Mouse (Mus musculus) lung, adult 18-20 months (tissue): ENCODE measurements around the gene Lbx1.

Source experiments
- DNase-seq, 2 experiments: peaks; one replicate each; pipeline ENCODE4 v3.0.0; 2022; ENCODE audit warnings: mixed read lengths in 2 of 2

Gene Lbx1

GRCm38 (mm10) chr19:45235766-45236362 lies at the start of gene Lbx1:
Gene Lbx1, minus strand, starts transcription at chr19:45235812.
- DNase-seq, result no peak

- peak; percentile 39 to 47 for DNase-seq
Observed at GRCm38 (mm10) chr19:45283302-45283701, 47.7 kb upstream of the Lbx1 start.

GRCm38 (mm10) chr19:45276196-45276595 lies 40.6 kb upstream of the Lbx1 start:
- DNase-seq, result no peak

GRCm38 (mm10) chr19:45271986-45272385 lies 36.4 kb upstream of the Lbx1 start:
- no peak for DNase-seq

DNA sequence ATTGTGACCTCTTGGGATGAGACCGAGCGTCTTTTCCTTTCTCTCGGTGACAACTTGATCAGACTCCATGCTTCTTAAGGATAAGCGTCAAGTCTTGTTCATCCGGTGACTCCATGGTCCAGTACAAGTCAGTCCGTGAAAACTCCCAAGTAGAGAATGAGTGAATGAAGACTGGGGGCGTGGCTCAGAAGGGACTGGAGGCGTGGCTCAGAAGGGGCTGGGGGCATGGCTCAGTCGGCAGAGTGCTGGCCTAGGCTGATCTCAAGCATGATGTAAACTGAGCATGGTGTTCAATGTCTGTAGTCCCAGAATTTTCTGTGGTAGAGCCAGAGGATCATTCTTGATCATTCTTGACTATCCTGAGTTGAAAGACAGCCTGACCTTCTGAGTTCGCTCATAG lies 27.4 kb upstream of the Lbx1 start:
- no peak for DNase-seq

GRCm38 (mm10) chr19:45257414-45258326 lies 22.1 kb upstream of the Lbx1 start:
- DNase-seq, result no peak

- DNase-seq, result no peak
Observed at GRCm38 (mm10) chr19:45254806-45255205, 19.2 kb upstream of the Lbx1 start.

GRCm38 (mm10) chr19:45252436-45252835 lies 16.8 kb upstream of the Lbx1 start:
- no peak for DNase-seq

- no peak for DNase-seq
Observed at GRCm38 (mm10) chr19:45248691-45249090, 13.1 kb upstream of the Lbx1 start.

DNA sequence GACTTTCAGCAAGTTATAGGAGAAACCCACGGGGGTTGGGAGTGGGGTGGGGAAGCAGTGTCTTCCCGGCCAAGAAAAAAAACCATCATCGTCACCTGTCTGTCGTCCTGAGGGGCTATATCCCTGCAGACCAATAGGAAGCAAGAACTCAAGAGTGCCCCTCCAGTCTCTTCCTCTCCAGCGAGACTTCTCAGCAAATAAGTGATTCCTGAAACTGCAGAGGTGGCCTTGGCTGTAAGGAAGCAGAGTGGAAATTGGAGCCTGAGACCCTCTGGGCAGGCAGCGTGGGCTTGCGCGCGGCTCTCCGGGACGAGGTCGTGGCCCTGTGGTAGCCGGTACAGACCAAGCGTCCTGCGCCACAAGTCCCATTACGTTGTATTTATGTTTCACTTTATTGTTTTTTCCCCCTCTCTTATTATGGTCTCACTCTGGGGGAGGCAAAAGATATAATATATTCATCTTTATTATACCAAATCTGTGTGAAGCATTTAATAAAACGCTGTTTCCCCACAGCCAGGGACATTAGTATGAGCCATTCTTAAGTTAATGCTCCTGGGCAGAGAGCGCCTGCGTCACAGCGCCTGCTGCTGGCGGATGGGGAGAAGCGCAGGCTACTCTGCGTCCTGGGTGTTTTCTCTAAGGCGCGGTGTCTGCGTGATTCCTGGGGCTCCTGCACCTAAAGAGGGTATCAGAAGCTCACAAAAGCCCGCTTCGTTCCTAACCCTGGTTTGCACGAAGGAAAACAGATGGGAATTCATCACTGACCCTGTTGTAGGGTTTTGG lies 8.5 kb upstream of the Lbx1 start:
- no peak for DNase-seq

DNA sequence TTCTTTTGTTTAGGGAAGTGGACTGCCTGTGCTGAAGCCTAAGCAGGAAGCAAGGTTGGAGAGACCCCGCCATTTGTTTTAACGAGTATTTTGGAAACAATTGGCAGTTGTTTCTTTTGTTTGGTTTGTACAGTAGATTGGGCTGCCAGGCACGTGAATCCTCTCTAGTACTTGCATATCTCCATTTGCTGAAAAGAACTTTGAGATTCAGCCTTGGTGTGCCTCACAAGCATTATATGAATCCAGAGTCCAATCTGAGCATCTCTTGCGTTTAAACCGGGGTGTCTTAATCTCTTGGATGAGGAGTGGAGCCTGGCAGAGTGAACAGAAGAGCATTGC lies 7.6 kb upstream of the Lbx1 start:
- no peak for DNase-seq

GRCm38 (mm10) chr19:45242348-45243263 lies 7.0 kb upstream of the Lbx1 start:
- no peak for DNase-seq

GRCm38 (mm10) chr19:45242017-45242347 lies 6.4 kb upstream of the Lbx1 start:
- no peak for DNase-seq

DNA sequence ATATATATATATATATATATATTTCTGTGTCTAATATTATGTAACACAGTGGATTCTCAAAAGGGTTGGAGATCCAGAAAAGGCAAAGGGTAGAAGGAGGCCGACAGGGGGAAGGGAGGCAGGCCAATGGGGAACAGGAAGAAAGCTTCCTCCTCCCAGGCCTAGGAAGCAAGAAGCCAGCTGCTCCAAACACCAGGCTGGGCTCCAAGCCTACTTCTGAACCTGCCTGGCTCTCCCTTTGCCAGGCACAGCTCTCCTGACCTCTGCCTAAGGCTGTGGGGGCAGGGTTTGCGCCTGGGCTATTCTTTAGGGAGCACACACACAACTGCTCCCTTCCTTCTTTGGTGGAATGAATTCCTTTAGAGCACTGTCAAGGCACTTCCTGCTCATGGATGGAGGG lies 4.4 kb upstream of the Lbx1 start:
- no peak for DNase-seq

DNA sequence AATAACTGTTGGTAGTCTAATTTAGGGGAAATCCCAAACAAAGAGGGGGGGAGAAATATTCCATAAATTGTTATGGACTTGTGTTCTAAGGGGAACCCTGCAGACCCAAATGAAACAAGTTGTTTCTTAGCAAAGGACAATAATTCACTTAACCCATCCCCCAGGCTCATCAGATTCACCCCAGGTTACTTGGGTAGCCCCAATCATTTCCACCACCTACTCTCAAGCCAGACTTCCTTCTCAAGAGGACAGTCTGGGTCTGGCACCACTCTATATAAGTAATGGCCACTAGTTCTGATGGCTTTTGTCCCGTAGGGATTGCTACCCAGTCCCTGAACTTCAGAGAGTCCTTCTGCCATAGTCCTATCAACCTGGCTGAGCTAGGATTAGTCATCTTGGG lies 3.6 kb upstream of the Lbx1 start:
- DNase-seq, result no peak

DNA sequence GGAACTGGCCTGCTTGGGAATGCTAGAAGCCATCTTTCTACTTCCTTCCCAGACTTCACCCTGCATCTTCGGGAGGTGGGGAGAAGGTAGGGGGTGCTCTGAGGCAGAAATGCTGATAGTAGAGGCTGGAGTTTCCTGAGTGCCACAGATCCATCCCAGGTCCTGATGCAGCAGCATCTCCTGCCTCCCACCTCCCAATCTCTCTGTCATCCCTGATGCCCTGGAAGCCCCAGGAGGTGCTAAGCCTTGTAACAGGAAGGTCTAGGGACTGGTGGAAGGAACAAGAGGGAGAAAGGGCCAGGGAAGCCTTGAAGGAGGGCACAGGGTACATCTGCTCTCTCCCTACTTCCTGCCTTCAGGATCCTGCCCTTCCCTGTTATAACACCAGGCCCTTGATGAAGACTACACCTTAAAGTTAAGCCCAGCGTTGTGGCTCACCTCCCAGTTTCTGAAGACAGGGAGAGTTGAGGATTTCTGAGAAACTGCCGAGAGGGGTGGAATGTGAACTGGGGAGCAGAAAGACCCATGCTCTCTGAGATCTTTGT lies 2.1 kb upstream of the Lbx1 start:
- DNase-seq, result no peak

- no peak for DNase-seq
Observed at GRCm38 (mm10) chr19:45237099-45237498, 1.5 kb upstream of the Lbx1 start.

DNA sequence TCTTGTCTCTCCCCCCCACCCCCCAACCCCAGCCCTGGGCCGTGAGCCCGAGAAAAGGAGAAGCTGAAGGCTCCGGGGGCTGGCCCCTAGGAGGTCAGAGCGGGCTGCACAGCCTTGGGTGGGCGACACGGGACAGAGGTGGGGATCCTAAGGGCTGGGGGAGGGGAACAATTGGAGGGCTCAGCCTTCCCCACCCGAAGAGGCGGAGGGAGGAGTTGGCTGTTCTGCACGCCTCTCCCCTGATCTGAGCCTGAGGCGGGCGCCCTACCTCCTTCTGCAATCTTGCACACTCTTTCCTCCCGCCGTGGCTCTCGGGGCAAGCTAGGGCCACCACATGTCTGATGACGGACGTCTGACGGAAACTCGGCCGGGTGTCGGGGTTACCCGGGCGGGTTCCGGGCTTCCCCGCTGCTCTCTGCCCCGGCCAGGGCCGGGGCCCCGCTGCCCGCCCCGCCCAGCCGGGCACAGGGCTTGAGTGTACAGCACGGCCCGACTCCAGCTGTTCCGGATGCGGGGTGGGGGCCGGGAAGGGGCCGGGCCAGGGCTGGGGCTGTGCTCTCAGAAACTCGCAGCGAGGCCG lies 841 bp upstream of the Lbx1 start:
- peak in 1 of 2 experiments; percentile 42 for DNase-seq

DNA sequence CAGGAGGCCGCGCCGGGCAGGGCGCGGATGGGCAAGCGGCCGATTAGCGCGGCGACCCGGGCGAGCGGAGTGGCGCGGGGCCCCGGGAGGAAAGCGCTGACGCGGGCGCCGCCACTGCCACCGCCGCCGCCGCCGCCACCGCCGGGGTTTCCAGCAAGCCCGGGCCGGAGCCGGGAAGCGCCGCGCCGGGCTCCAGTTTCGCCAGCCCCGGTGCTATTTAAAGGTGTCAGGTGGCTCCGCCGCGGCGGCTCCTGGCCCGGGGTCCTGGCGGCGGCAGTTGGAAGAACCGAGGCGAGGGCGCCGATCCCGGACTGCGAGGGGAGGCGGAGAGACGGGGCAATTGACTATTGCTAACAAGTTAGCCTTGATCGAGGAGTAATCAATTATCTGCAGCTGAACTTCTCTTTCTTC lies 276 bp downstream of the Lbx1 start:
- DNase-seq, result no peak

GRCm38 (mm10) chr19:45234771-45235231 lies 811 bp downstream of the Lbx1 start:
- DNase-seq, result no peak

- no peak for DNase-seq
Observed at GRCm38 (mm10) chr19:45234191-45234770, 1.3 kb downstream of the Lbx1 start.
